Mouse (Mus musculus): ENCODE measurements around the gene Mymx. TPM values are rescaled to one million over a fixed set of nuclear protein-coding genes. Genes with fewer than 3 reads are reported as not detected.

The Mymx gene
- total and polyA plus RNA-seq, 3 experiments: not detected

DNA sequence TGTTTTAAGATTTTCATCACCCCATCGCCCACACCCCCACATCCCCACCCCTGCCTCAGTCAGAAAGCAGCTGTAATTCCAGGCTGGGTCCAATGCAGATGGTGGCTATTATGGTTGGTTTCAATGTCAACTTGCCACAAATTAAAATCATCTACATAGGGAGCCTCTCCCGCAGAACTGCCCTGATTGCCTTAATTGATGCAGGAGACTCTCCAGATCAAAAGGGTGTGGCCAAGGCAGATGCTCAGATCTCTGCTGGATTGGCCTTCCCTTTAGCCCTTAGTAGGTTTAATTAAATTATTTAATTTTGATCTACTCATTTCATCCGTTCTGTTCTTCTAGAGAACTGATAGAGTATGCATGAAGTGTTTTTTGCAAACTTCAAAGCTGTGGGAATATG, 1.1 kb upstream of the Mymx start:
- peaks cover 3% of the 10 kb centered on the region for H3K9me3 ChIP-seq (replicated peaks; ENCODE audit: low read length)
- no peak overlapping the region for H3K27ac ChIP-seq (ENCODE audit: insufficient read depth, low read depth)
- H3K27me3 ChIP-seq (replicated peaks): peaks cover 1% of the 10 kb centered on the region
- no peak for TF ChIP-seq MAFK (IDR thresholded peaks at IDR 0.05; ENCODE audit: insufficient replicate concordance, low read length)
- no peak for TF ChIP-seq BHLHE40 (IDR thresholded peaks at IDR 0.05; ENCODE audit: low read depth, low read length)
- no peak for TF ChIP-seq TCF12 (IDR thresholded peaks at IDR 0.05; ENCODE audit: low read depth, low read length)
- H3K9ac ChIP-seq (ENCODE audit: insufficient read depth, low read depth): no peak overlapping the region
- DNase-seq (ENCODE audit: extremely low read depth): no peak
- no peak overlapping the region for H3K4me3 ChIP-seq (replicated peaks in 1 of 3; ENCODE audit: low read depth in 2 of 3, low read length in 2 of 3, poor library complexity in 1 of 3)
- no peak overlapping the region for H3K4me2 ChIP-seq (ENCODE audit: insufficient read depth, low read depth, poor library complexity, severe bottlenecking)
- no peaks in the 10 kb centered on the region for H3K79me2 ChIP-seq (replicated peaks; ENCODE audit: control insufficient read depth, extremely low read depth, insufficient read depth, poor library complexity, severe bottlenecking)
- in situ Hi-C loops (cut with MboI; ENCODE audit: low pct_ligation_motif_present, low pct_unique_long_range_greater_than_20kb, low sequenced_read_pairs): no loop called here
- dilution Hi-C loops (cut with MboI; ENCODE audit: extremely low pct_ligation_motif_present, extremely low pct_unique_long_range_greater_than_20kb, low sequenced_read_pairs): no loop called here
- H3K4me1 ChIP-seq (ENCODE audit: control insufficient read depth in 1 of 2, insufficient read depth in 2 of 2): peaks cover 0 to 11% of the 10 kb centered on the region in 2 experiments; a peak in 2 of 4 replicates
- no peaks in the 10 kb centered on the region for H3K36me3 ChIP-seq (replicated peaks in 1 of 2; ENCODE audit: control insufficient read depth in 1 of 2, insufficient read depth in 1 of 2, low read length in 1 of 2)

DNA sequence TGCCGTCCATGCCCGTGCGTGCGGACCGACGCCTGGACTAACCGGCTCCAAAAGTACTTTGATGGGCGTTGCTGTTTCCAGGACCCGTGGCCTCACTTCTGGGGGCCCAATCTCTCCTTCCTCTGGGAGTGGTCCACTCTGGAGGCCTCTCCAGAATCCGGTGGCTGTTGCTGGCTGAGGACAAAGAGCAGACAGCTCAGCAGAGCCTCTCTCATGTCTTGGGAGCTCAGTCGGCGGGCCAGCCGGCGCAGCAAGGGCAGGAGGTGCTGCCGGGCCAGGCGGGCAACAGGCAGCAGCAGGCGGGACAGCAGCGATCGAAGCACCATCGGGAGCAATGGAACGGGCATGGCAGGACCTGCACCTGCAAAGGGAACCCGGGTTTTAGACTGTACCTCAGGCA, 577 bp downstream of the Mymx start:
- H3K79me2 ChIP-seq (replicated peaks; ENCODE audit: control insufficient read depth, extremely low read depth, insufficient read depth, poor library complexity, severe bottlenecking): no peaks in the 10 kb centered on the region
- H3K4me1 ChIP-seq (ENCODE audit: control insufficient read depth in 1 of 2, insufficient read depth in 2 of 2): peaks cover 5 to 23% of the 10 kb centered on the region in 2 experiments; a peak in 3 of 4 replicates
- peaks cover 1% of the 10 kb centered on the region for H3K27me3 ChIP-seq (replicated peaks)
- no peak overlapping the region for H3K4me3 ChIP-seq (replicated peaks in 1 of 3; ENCODE audit: low read depth in 2 of 3, low read length in 2 of 3, poor library complexity in 1 of 3)
- no peaks in the 10 kb centered on the region for H3K9me3 ChIP-seq (replicated peaks; ENCODE audit: low read length)
- no peak for DNase-seq (ENCODE audit: extremely low read depth)
- in situ Hi-C loops (cut with MboI; ENCODE audit: low pct_ligation_motif_present, low pct_unique_long_range_greater_than_20kb, low sequenced_read_pairs) (no loop called here), dilution Hi-C loops (cut with MboI; ENCODE audit: extremely low pct_ligation_motif_present, extremely low pct_unique_long_range_greater_than_20kb, low sequenced_read_pairs) (no loop called here)
- no peak overlapping the region for H3K4me2 ChIP-seq (ENCODE audit: insufficient read depth, low read depth, poor library complexity, severe bottlenecking)
- no peak overlapping the region for H3K27ac ChIP-seq (ENCODE audit: insufficient read depth, low read depth)
- no peak for TF ChIP-seq PAX5 (IDR thresholded peaks at IDR 0.05; ENCODE audit: low read length)
- TF ChIP-seq POLR2AphosphoS2 (IDR thresholded peaks at IDR 0.05; ENCODE audit: low read depth, low read length): no peak
- no peak for TF ChIP-seq JUND (conservative IDR thresholded peaks at IDR 0.05; ENCODE audit: low read depth, low read length)
- TF ChIP-seq CHD1 (IDR thresholded peaks at IDR 0.05; ENCODE audit: low read depth, low read length): no peak
- no peak for TF ChIP-seq RCOR1 (conservative IDR thresholded peaks at IDR 0.05; ENCODE audit: low read depth, low read length)
- TF ChIP-seq MXI1 (IDR thresholded peaks at IDR 0.05; ENCODE audit: low read depth, low read length): no peak
- TF ChIP-seq CHD2 (IDR thresholded peaks at IDR 0.05; ENCODE audit: low read length): no peak
- TF ChIP-seq RAD21 (IDR thresholded peaks at IDR 0.05; ENCODE audit: low read depth, low read length): no peak
- TF ChIP-seq MYC (IDR thresholded peaks at IDR 0.05; ENCODE audit: low read depth, low read length): no peak
- no peak for TF ChIP-seq HCFC1 (IDR thresholded peaks at IDR 0.05; ENCODE audit: low read depth, low read length)
- TF ChIP-seq MAZ (IDR thresholded peaks at IDR 0.05; ENCODE audit: low read depth, low read length): no peak
- no peak for TF ChIP-seq BHLHE40 (IDR thresholded peaks at IDR 0.05; ENCODE audit: low read depth, low read length)
- no peak for TF ChIP-seq IRF4 (IDR thresholded peaks at IDR 0.05; ENCODE audit: low read depth, low read length)
- H3K9ac ChIP-seq (ENCODE audit: insufficient read depth, low read depth): no peak overlapping the region
- no peaks in the 10 kb centered on the region for H3K36me3 ChIP-seq (replicated peaks in 1 of 2; ENCODE audit: control insufficient read depth in 1 of 2, insufficient read depth in 1 of 2, low read length in 1 of 2)

All from CH12.LX (cell line).